Mouse (Mus musculus): Measurements from ENCODE around the gene Amigo3. TPM values are rescaled to one million over a fixed set of nuclear protein-coding genes. Genes with fewer than 3 reads are reported as not detected.
"Not testable (repeated sequence)": the region's sequence is repeated elsewhere in the genome, so short reads cannot be mapped to it uniquely, and the experiment has no call there.

The Amigo3 gene
- 3.6 and 3.8 TPM in 2 replicates for polyA plus RNA-seq (2016; fragmentation: Nextera tagmentation; extraction: Ambion mirVana)

DNA sequence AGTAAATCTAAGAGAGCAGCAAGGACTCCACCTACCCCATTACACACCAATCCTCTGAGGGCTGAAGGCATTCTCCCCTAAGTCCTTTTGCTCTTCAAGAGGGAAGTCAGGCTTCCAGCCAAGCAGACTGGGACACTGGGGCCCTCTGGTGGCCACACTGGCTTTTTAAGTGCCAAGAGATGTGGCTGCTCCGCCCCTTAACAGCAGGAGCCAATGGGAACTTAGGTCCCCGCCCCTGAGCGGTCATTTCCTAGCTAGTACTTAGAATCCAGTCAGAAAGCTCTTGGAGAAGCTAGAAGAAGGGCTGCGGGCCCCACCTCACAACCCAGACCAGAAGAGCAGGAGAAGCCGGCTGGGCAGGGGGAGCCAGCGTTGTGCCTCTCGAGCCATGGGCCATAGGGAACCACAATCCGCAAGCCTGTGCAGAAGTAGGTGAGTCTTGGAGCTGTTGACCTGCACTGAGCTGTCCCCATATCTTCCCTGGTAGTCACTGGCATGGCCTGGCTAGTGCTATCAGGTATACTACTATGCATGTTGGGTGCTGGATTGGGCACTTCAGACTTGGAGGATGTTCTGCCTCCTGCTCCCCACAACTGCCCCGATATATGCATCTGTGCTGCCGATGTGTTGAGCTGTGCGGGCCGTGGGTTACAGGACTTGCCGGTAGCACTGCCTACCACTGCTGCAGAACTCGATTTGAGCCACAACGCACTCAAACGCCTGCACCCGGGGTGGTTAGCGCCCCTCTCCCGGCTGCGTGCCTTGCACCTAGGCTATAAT lies at the start of gene Amigo3:
Amigo3 (plus strand) TSS at position 275 of the 780 bp plus-strand sequence.
- Histone ChIP-seq H3K36me3 (replicated peaks) (peaks cover 66% of the 10 kb centered on the region), H3K27ac (no peak within 1 kb of the TSS), H3K4me3 (replicated peaks) (no peak within 1 kb of the TSS; the same call in 1 of the 2 replicates), H3K4me1 (peaks cover 29% of the 10 kb centered on the region), H3K4me2 (peak within 1 kb of the TSS; percentile 41), H3K27me3 (no peaks in the 10 kb centered on the region), H3K9ac (peak within 1 kb of the TSS; percentile 36; the same call in 1 of the 2 replicates), H3K9me3 (no peaks in the 10 kb centered on the region)
- ATAC-seq (ENCODE audit: low FRiP score) = peak; percentile 34
- 59% methylated on average over 20 of the region's 20 CpGs for WGBS

DNA sequence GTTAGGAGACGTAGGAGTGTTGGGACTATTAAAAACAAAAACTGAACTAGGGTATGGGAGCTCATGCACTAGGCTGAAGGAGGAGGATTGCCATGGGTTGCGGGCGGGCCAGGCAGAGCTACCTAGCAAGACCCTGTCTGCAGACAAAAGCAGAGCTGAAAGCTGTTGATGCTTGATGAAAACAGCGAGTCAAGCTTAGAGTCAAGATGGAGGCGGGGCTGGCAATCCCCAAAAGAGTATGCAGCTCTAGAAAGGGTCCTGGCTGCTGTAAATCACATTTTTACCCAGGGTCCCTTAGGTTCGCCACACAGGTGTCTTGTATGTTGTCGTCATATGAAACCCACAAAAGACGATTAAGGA lies 49.4 kb upstream of the Amigo3 start:
- H3K27ac ChIP-seq = peak overlapping the region; percentile 95; the same call in 1 of the 2 replicates
- H3K4me2 ChIP-seq = peak overlapping the region; percentile 75
- WGBS = 18% methylated on average over 8 of the region's 8 CpGs
- H3K9ac ChIP-seq = peak overlapping the region; percentile 93
- H3K4me3 ChIP-seq (replicated peaks) = peak overlapping the region; percentile 99
- ATAC-seq (ENCODE audit: low FRiP score) = no peak
- peaks cover 31% of the 10 kb centered on the region for H3K4me1 ChIP-seq
- H3K36me3 ChIP-seq (replicated peaks) = 0 out of 2 replicates have a peak, but pooled peaks cover 3% of the 10 kb centered on the region
- H3K9me3 ChIP-seq = no peaks in the 10 kb centered on the region
- H3K27me3 ChIP-seq = 0 out of 2 replicates have a peak, but pooled peaks cover 4% of the 10 kb centered on the region

DNA sequence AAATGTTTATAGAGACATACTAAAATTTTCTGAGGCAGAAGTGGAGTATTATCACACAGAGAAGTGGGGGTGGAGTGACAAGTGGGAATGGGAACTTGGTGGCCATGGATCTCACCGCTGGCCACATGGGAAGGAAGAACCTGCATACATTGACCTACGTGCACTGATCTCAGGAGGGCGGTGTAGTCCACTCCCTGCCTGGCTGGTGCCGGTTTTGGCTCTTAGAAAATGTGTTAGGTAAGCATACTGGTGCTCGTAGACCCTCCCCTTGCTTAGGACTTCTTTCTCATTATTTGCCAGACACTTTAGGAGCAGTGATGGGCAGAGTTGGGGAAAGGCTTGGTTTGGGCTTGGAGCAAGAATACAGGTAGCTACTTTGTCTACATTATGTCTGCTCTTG lies 44.9 kb upstream of the Amigo3 start:
- H3K36me3 ChIP-seq (replicated peaks) = peaks cover 12% of the 10 kb centered on the region
- H3K27ac ChIP-seq = no peak overlapping the region
- ATAC-seq (ENCODE audit: low FRiP score) = no peak
- H3K27me3 ChIP-seq = no peaks in the 10 kb centered on the region
- H3K4me3 ChIP-seq (replicated peaks) = no peak overlapping the region
- H3K9ac ChIP-seq = no peak overlapping the region
- no peak overlapping the region for H3K4me2 ChIP-seq
- H3K9me3 ChIP-seq = no peaks in the 10 kb centered on the region
- peaks cover 24% of the 10 kb centered on the region for H3K4me1 ChIP-seq
- 97% methylated on average over 5 of the region's 5 CpGs for WGBS

DNA sequence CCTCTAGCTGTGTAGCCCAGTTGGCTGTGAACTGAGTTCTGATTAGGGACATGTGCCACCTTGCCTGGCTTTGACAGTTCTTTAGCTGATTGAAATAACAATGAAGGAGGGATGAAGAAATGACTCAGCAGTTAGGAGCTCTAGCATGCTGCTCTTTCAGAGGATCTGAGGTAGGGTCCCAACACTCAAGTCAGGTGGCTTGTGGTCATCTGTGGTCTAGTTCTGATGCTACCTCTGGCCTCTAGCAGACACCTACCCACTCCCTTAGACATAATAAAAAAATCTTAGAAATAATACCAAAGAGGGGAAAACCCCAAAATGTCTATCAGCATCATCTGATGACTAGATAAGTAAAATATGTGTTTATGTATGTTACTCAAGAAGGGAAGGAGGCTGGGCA lies 42.6 kb upstream of the Amigo3 start:
- Histone ChIP-seq H3K9me3 (no peaks in the 10 kb centered on the region), H3K4me1 (0 out of 2 replicates have a peak, but pooled peaks cover 4% of the 10 kb centered on the region), H3K4me2 (no peak overlapping the region), H3K27me3 (no peaks in the 10 kb centered on the region), H3K36me3 (replicated peaks) (peaks cover 13% of the 10 kb centered on the region), H3K4me3 (replicated peaks) (no peak overlapping the region), H3K9ac (no peak overlapping the region), H3K27ac (no peak overlapping the region)
- no peak for ATAC-seq (ENCODE audit: low FRiP score)

DNA sequence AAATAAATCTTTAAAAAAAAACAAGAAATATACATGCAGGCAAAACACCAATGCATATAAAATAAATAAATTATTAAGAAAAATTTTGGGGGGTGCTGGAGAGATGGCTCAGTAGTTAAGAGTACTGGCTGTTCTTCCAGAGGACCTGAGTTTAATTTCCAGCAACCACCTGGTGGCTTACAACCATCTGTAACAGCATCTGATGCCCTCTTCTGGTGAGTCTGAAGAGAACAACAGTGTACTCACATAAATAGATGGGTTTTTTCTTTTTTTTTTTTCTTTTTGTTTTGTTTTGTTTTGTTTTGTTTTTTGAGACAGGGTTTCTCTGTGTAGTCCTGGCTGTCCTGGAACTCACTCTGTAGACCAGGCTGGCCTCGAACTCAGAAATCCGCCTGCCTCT lies 39.4 kb upstream of the Amigo3 start:
- not testable (repeated sequence) for H3K4me1 ChIP-seq; H3K27me3 ChIP-seq; H3K36me3 ChIP-seq (replicated peaks); ATAC-seq (ENCODE audit: low FRiP score); H3K4me3 ChIP-seq (replicated peaks); H3K9ac ChIP-seq; H3K4me2 ChIP-seq; H3K27ac ChIP-seq; H3K9me3 ChIP-seq
- WGBS = 96% methylated on average over 2 of the region's 2 CpGs

DNA sequence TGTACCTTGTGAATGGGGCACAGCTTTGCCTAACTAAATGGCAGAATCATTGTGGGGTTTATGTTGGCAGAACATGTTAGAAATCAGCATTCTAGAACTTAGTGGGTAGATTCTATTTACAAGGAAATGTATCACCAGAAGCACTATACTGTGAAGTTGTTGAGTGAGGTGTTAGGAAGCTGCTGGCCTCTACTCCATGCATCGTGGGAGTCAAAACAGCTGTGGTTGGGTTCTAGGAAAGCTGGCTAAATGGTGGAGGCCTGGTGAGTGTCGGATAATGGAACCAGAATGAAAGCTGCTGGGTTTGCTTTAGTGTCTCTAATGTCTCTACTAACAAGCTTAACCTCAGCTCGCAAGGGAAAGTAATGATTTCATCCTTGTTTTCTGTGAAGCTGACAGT lies 35.8 kb upstream of the Amigo3 start:
- Histone ChIP-seq H3K36me3 (replicated peaks) (peaks cover 10% of the 10 kb centered on the region), H3K9ac (no peak overlapping the region), H3K27ac (no peak overlapping the region), H3K4me3 (replicated peaks) (no peak overlapping the region), H3K4me1 (no peaks in the 10 kb centered on the region), H3K4me2 (no peak overlapping the region), H3K27me3 (no peaks in the 10 kb centered on the region), H3K9me3 (no peaks in the 10 kb centered on the region)
- 86% methylated on average over 3 of the region's 3 CpGs for WGBS
- ATAC-seq (ENCODE audit: low FRiP score) = no peak

DNA sequence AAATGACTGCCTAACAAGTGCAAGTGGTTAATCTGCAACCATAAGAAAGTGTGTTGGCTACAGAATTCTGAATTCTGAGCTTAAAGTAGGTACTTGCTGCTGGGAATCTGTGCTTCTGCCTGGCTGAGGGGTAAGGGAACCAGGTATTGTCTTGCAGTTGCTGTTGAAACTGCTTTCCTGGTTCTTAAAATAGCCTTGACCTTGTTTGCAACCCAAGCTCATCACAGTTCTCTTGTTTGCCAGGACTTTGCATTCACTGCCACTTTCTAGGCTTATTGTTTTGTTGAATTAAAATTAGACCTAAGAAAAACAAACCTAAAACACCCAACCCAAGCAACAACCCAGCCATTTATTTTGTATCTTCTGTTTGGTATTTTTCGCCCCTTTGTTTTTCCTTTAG lies 32.2 kb upstream of the Amigo3 start:
- Histone ChIP-seq H3K4me3 (replicated peaks) (no peak overlapping the region), H3K4me2 (no peak overlapping the region), H3K36me3 (replicated peaks) (peaks cover 13% of the 10 kb centered on the region), H3K9me3 (no peaks in the 10 kb centered on the region), H3K4me1 (no peaks in the 10 kb centered on the region), H3K27ac (no peak overlapping the region), H3K27me3 (no peaks in the 10 kb centered on the region), H3K9ac (no peak overlapping the region)
- ATAC-seq (ENCODE audit: low FRiP score) = no peak
- 91% methylated on average over 1 of the region's 1 CpGs for WGBS

DNA sequence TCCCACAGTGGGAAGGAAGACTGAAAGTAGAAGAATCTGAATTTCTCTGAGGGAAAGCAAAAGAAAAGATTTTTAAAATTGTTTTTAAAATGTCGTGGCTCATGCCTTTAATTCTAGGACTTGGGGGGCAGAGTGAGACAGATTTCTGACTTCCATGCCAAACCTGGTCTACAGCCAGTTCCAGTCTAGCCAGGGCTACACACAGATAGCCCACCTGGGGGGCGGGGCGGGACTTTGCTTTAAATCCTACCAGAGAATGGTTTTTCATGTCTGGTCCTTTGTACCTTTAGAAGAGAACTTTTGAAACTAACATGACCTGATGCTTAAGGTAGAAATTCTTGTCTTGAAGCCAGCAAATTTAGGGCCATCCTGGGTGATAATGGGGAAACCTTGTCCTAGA lies 29.7 kb upstream of the Amigo3 start:
- 87% methylated on average over 3 of the region's 3 CpGs for WGBS
- H3K27me3 ChIP-seq = no peaks in the 10 kb centered on the region
- H3K9me3 ChIP-seq = no peaks in the 10 kb centered on the region
- no peak for ATAC-seq (ENCODE audit: low FRiP score)
- H3K9ac ChIP-seq = no peak overlapping the region
- H3K4me3 ChIP-seq (replicated peaks) = no peak overlapping the region
- peaks cover 30% of the 10 kb centered on the region for H3K36me3 ChIP-seq (replicated peaks)
- H3K4me2 ChIP-seq = no peak overlapping the region
- H3K27ac ChIP-seq = no peak overlapping the region
- no peaks in the 10 kb centered on the region for H3K4me1 ChIP-seq

DNA sequence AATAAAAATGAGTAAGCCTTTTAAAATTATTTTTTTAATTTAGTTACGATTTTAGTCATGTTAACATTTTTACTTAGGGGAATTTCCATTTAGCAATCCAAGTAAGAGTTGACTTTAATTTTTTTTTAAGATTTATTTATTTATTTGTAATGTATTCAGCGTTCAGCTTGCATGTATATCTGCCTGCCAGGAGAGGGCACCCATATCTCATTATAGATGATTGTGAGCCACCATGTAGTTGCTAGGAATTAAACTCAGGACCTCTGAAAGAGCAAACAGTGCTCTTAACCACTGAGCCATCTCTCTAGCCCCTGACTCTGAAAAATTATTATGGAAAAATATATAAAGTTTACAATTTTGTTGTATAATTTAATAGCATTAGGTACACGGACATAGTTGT lies 26.4 kb upstream of the Amigo3 start:
- Histone ChIP-seq H3K4me1 (no peaks in the 10 kb centered on the region), H3K36me3 (replicated peaks) (peaks cover 41% of the 10 kb centered on the region), H3K27me3 (no peaks in the 10 kb centered on the region), H3K27ac (no peak overlapping the region), H3K4me2 (no peak overlapping the region), H3K4me3 (replicated peaks) (no peak overlapping the region), H3K9ac (no peak overlapping the region), H3K9me3 (no peaks in the 10 kb centered on the region)
- 91% methylated on average over 3 of the region's 3 CpGs for WGBS
- no peak for ATAC-seq (ENCODE audit: low FRiP score)

DNA sequence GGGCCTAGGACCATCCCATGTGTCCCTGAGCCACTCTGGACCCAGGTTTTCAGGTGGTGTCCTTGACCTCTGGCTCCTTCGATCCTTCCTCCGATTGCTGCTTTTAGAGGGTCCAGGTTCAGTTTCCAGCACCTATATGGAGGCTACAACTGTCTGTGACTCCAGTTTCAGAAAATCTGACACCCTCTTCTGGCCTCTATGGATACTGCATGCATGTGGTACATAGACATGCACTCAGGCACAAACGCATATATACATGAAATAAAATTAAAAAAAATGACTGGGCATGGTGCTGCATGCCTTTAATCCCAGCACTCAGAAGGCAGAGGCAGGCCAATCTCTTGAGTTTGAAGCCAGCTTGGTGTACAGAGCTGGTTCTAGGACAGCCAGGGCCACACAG lies 25.1 kb upstream of the Amigo3 start:
- Histone ChIP-seq H3K36me3 (replicated peaks) (peaks cover 51% of the 10 kb centered on the region), H3K27ac (no peak overlapping the region), H3K27me3 (no peaks in the 10 kb centered on the region), H3K9me3 (no peaks in the 10 kb centered on the region), H3K4me2 (no peak overlapping the region), H3K9ac (no peak overlapping the region), H3K4me3 (replicated peaks) (no peak overlapping the region), H3K4me1 (no peaks in the 10 kb centered on the region)
- ATAC-seq (ENCODE audit: low FRiP score) = no peak
- WGBS = 95% methylated on average over 3 of the region's 3 CpGs

DNA sequence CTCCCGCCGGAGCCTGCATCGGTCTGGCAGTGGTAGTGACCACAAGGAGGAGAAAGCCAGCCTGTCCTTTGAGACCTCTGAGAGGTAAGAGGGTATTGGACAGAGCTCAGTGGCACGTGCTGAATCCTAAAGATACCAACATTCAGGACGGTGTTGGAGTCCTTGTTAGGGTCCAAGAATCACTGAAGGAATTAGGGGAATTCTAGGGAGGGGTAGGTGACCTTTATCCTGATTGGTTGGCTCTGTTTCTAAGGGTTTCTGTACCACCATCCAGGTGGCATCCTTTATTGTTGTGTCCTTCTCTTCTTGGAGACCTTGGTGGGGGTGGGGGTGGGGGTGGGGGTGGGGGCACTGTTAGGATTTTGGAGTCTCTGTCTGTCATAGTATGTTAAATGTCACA lies 20.8 kb upstream of the Amigo3 start:
- Histone ChIP-seq H3K4me1 (no peaks in the 10 kb centered on the region), H3K27me3 (no peaks in the 10 kb centered on the region), H3K36me3 (replicated peaks) (peaks cover 50% of the 10 kb centered on the region), H3K4me2 (no peak overlapping the region), H3K27ac (no peak overlapping the region), H3K9ac (no peak overlapping the region), H3K4me3 (replicated peaks) (no peak overlapping the region), H3K9me3 (no peaks in the 10 kb centered on the region)
- no peak for ATAC-seq (ENCODE audit: low FRiP score)
- WGBS = 94% methylated on average over 5 of the region's 5 CpGs

DNA sequence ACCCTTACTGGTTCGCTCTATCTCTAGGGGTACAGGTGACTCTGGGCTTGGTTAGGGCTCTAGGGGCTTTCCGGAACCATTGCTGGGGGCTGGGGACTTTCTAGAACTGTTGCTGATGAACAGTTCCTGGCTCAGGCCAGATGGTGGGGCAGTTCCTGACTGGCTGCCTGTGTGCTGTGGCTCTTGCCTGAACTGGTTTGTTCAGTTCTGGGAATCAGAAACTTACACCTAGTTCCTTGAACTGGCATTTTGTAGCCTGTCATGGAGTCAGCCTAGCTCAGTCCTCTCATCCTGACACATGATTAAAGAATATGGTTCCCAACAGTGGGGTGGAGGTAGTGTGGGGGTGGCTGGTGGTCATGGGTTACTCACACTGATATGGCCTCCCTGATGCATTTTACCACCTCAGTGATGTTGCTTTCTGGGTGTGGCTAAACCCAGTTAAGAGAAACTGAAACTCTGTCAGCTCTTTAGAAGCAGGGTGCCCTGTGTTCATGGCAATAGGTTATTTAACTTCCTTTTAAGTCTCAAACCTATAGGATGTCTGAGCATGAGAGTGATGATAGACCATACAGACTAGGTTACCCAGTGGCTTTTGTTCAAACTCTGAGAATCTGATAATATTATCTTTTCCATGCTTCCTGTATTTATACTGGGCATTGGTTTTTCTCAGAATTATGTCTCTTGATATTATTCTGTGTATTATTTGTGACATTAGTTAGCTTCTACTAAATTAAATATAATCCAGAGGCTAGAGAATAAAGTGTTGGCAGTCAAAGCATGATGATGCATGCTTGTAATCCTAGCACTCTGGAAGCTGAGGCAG lies 17.4 kb upstream of the Amigo3 start:
- WGBS = 87% methylated on average over 2 of the region's 2 CpGs

More for the DNA sequence above, 17.4 kb upstream of the Amigo3 start:
- Histone ChIP-seq H3K9ac (no peak overlapping the region), H3K36me3 (replicated peaks) (peaks cover 50% of the 10 kb centered on the region), H3K27me3 (no peaks in the 10 kb centered on the region), H3K4me1 (no peaks in the 10 kb centered on the region), H3K27ac (no peak overlapping the region), H3K4me2 (no peak overlapping the region), H3K9me3 (no peaks in the 10 kb centered on the region), H3K4me3 (replicated peaks) (no peak overlapping the region)
- ATAC-seq (ENCODE audit: low FRiP score) = no peak
